Mouse (Mus musculus) stomach, postnatal 0 days (tissue): ENCODE measurements around the gene Fgfr2.

Source experiments
- CTCF ChIP-seq: IDR thresholded peaks from 2 replicates; pipeline ENCODE4 v1.5.1; 2016; ENCODE audit warnings: antibody characterized with exemption, low read depth, mild to moderate bottlenecking, moderate library complexity
- EP300 ChIP-seq: optimal IDR thresholded peaks from 2 replicates; pipeline ENCODE3; 2016; ENCODE audit warnings: antibody characterized with exemption

GRCm38 (mm10) chr7:130543181-130543580, 2580.0 kb downstream of the Fgfr2 start:
- TF ChIP-seq EP300 (no peak), CTCF (no peak)
